Mouse (Mus musculus): ENCODE data around the gene Olfr1033. TPM values are rescaled to one million over a fixed set of nuclear protein-coding genes. Genes with fewer than 3 reads are reported as not detected.

Gene Olfr1033
- polyA plus RNA-seq, 1 experiment from 2014 or later: 0.98 TPM

- Histone ChIP-seq H3K9me3 (replicated peaks) (no peaks in the 10 kb centered on the region), H3K36me3 (replicated peaks) (no peaks in the 10 kb centered on the region), H3K9ac (no peak within 1 kb of the TSS), H3K27ac (replicated peaks) (no peak within 1 kb of the TSS), H3K4me2 (no peak within 1 kb of the TSS), H3K4me3 (replicated peaks) (no peak within 1 kb of the TSS), H3K4me1 (replicated peaks) (no peaks in the 10 kb centered on the region), H3K27me3 (no peaks in the 10 kb centered on the region)
- no peak for ATAC-seq (ENCODE audit: insufficient read depth)
- 74% methylated on average over 2 of the region's 2 CpGs for WGBS (ENCODE audit: insufficient replicate concordance)
Measured at GRCm38 (mm10) chr2:86087285-86087684, 66.9 kb downstream of the Olfr1033 start, which contains the start of gene Olfr1037. Gene Olfr1037, minus strand, starts transcription at chr2:86087385.

Other genes starting within 250 kb of the Olfr1033 start
- not detected in 2 replicates for gene Olfr1014, start 247.9 kb upstream of the Olfr1033 start, polyA plus RNA-seq (2015; fragmentation: Nextera tagmentation; extraction: Ambion mirVana)
- not detected in 2 replicates for gene Olfr1015, start 238.6 kb upstream of the Olfr1033 start, polyA plus RNA-seq (2015; fragmentation: Nextera tagmentation; extraction: Ambion mirVana)
- not detected in 2 replicates for gene Olfr1016, start 218.1 kb upstream of the Olfr1033 start, polyA plus RNA-seq (2015; fragmentation: Nextera tagmentation; extraction: Ambion mirVana)
- gene Olfr1018, start 202.2 kb upstream of the Olfr1033 start, polyA plus RNA-seq (2015; fragmentation: Nextera tagmentation; extraction: Ambion mirVana): not detected in 2 replicates
- gene Olfr1019, start 175.2 kb upstream of the Olfr1033 start, polyA plus RNA-seq (2015; fragmentation: Nextera tagmentation; extraction: Ambion mirVana): not detected in 2 replicates
- not detected in 2 replicates for gene Olfr1020, start 173.6 kb upstream of the Olfr1033 start, polyA plus RNA-seq (2015; fragmentation: Nextera tagmentation; extraction: Ambion mirVana)
- not detected in 2 replicates for gene Olfr1022, start 152.0 kb upstream of the Olfr1033 start, polyA plus RNA-seq (2015; fragmentation: Nextera tagmentation; extraction: Ambion mirVana)
- gene Olfr1023, start 135.0 kb upstream of the Olfr1033 start, polyA plus RNA-seq (2015; fragmentation: Nextera tagmentation; extraction: Ambion mirVana): not detected in 2 replicates
- gene Olfr1024, start 115.6 kb upstream of the Olfr1033 start, polyA plus RNA-seq (2015; fragmentation: Nextera tagmentation; extraction: Ambion mirVana): not detected in 2 replicates
- gene Olfr1025-ps1, start 105.4 kb upstream of the Olfr1033 start, polyA plus RNA-seq (2015; fragmentation: Nextera tagmentation; extraction: Ambion mirVana): not detected in 2 replicates
- gene Olfr1026, start 99.1 kb upstream of the Olfr1033 start, polyA plus RNA-seq (2015; fragmentation: Nextera tagmentation; extraction: Ambion mirVana): not detected in 2 replicates
- gene Olfr1028, start 70.2 kb upstream of the Olfr1033 start, polyA plus RNA-seq (2015; fragmentation: Nextera tagmentation; extraction: Ambion mirVana): not detected in 2 replicates
- gene Olfr1029, start 46.7 kb upstream of the Olfr1033 start, polyA plus RNA-seq (2015; fragmentation: Nextera tagmentation; extraction: Ambion mirVana): not detected in 2 replicates
- not detected in 2 replicates for gene Olfr1030, start 41.4 kb upstream of the Olfr1033 start, polyA plus RNA-seq (2015; fragmentation: Nextera tagmentation; extraction: Ambion mirVana)
- not detected in 2 replicates for gene Olfr1031, start 30.3 kb upstream of the Olfr1033 start, polyA plus RNA-seq (2015; fragmentation: Nextera tagmentation; extraction: Ambion mirVana)
- not detected in 2 replicates for gene Olfr1032, start 15.1 kb upstream of the Olfr1033 start, polyA plus RNA-seq (2015; fragmentation: Nextera tagmentation; extraction: Ambion mirVana)
- 0.05 TPM in 2 replicates for gene Olfr1034, start 25.2 kb downstream of the Olfr1033 start, polyA plus RNA-seq (2015; fragmentation: Nextera tagmentation; extraction: Ambion mirVana)
- not detected in 2 replicates for gene Olfr1036, start 53.4 kb downstream of the Olfr1033 start, polyA plus RNA-seq (2015; fragmentation: Nextera tagmentation; extraction: Ambion mirVana)
- not detected in 2 replicates for gene Olfr1037, start 66.8 kb downstream of the Olfr1033 start, polyA plus RNA-seq (2015; fragmentation: Nextera tagmentation; extraction: Ambion mirVana)
- not detected in 2 replicates for gene Olfr1039, start 115.3 kb downstream of the Olfr1033 start, polyA plus RNA-seq (2015; fragmentation: Nextera tagmentation; extraction: Ambion mirVana)
- not detected in 2 replicates for gene Olfr1040, start 126.1 kb downstream of the Olfr1033 start, polyA plus RNA-seq (2015; fragmentation: Nextera tagmentation; extraction: Ambion mirVana)
- not detected in 2 replicates for gene Olfr1042, start 141.2 kb downstream of the Olfr1033 start, polyA plus RNA-seq (2015; fragmentation: Nextera tagmentation; extraction: Ambion mirVana)
- gene Olfr1043, start 146.9 kb downstream of the Olfr1033 start, polyA plus RNA-seq (2015; fragmentation: Nextera tagmentation; extraction: Ambion mirVana): not detected in 2 replicates
- gene Olfr1044, start 157.2 kb downstream of the Olfr1033 start, polyA plus RNA-seq (2015; fragmentation: Nextera tagmentation; extraction: Ambion mirVana): not detected in 2 replicates
- not detected in 2 replicates for gene Olfr52, start 165.1 kb downstream of the Olfr1033 start, polyA plus RNA-seq (2015; fragmentation: Nextera tagmentation; extraction: Ambion mirVana)
- not detected in 2 replicates for gene Olfr1045, start 182.4 kb downstream of the Olfr1033 start, polyA plus RNA-seq (2015; fragmentation: Nextera tagmentation; extraction: Ambion mirVana)
- not detected in 2 replicates for gene Olfr1046, start 198.7 kb downstream of the Olfr1033 start, polyA plus RNA-seq (2015; fragmentation: Nextera tagmentation; extraction: Ambion mirVana)
- gene Olfr1047, start 210.8 kb downstream of the Olfr1033 start, polyA plus RNA-seq (2015; fragmentation: Nextera tagmentation; extraction: Ambion mirVana): not detected in 2 replicates
- not detected in 2 replicates for gene Olfr1048, start 219.7 kb downstream of the Olfr1033 start, polyA plus RNA-seq (2015; fragmentation: Nextera tagmentation; extraction: Ambion mirVana)
- not detected in 2 replicates for gene Olfr1049, start 237.7 kb downstream of the Olfr1033 start, polyA plus RNA-seq (2015; fragmentation: Nextera tagmentation; extraction: Ambion mirVana)

Data from liver, embryonic 15.5 days (tissue).